Mouse (Mus musculus) brain, embryonic 14.5 days (tissue): ENCODE data around the gene Tgfbr3l. TPM values are rescaled to one million over a fixed set of nuclear protein-coding genes. Genes with fewer than 3 reads are reported as not detected.

Experiments used
- DNase-seq: peaks from one replicate; pipeline ENCODE4 v3.0.0-alpha.2; 2011; ENCODE audit warnings: low read depth
- CTCF ChIP-seq: fragments of 200-500 bp; IDR thresholded peaks from 2 replicates; pipeline ENCODE4 v1.5.1; 2012; ENCODE audit warnings: inconsistent platforms, mild to moderate bottlenecking, moderate library complexity, borderline replicate concordance; ENCODE audit not compliant: insufficient read depth, insufficient read length; ENCODE audit errors: extremely low read depth
- POLR2A ChIP-seq: fragments of 200-500 bp; IDR thresholded peaks from 2 replicates; pipeline ENCODE4 v1.6.1; 2012; ENCODE audit warnings: mild to moderate bottlenecking, inconsistent platforms, borderline replicate concordance; ENCODE audit not compliant: poor library complexity, insufficient read depth, insufficient read length, severe bottlenecking; ENCODE audit errors: extremely low read depth
- polyA plus RNA-seq: library from polyadenylated mRNA; depleted of rRNA; stranded (reverse); fragments of >200 nt; gene quantifications from 2 replicates; pipeline ENCODE4 v1.2.3, GENCODE M21; 2012

Tgfbr3l gene
- polyA plus RNA-seq, 1 experiment: 47.4 TPM

- no peak for DNase-seq
- TF ChIP-seq CTCF (no peak), POLR2A (no peak)
Observed at GRCm38 (mm10) chr8:4257350-4257749, 9.3 kb downstream of the Tgfbr3l start.

GRCm38 (mm10) chr8:4258233-4258632 is 10.2 kb downstream of the Tgfbr3l start:
- DNase-seq: peak; percentile 89
- TF ChIP-seq CTCF: peak; percentile 94
- TF ChIP-seq POLR2A: no peak

- DNase-seq: no peak
- TF ChIP-seq CTCF (no peak), POLR2A (no peak)
Observed at GRCm38 (mm10) chr8:4258678-4259077, 10.7 kb downstream of the Tgfbr3l start.

GRCm38 (mm10) chr8:4259125-4259804 is 11.3 kb downstream of the Tgfbr3l start, which contains the start of gene Ctxn1:
Ctxn1 (minus strand) TSS chr8:4259274.
- no peak for TF ChIP-seq CTCF
- peak; percentile 63 for TF ChIP-seq POLR2A
- peak; percentile 97 for DNase-seq

GRCm38 (mm10) chr8:4259805-4260170 is 11.8 kb downstream of the Tgfbr3l start:
- DNase-seq: no peak
- TF ChIP-seq CTCF (no peak), POLR2A (no peak)

- no peak for DNase-seq
- no peak for TF ChIP-seq CTCF
- no peak for TF ChIP-seq POLR2A
Observed at GRCm38 (mm10) chr8:4263105-4263791, 15.2 kb downstream of the Tgfbr3l start.

- DNase-seq: no peak
- TF ChIP-seq POLR2A (no peak), CTCF (no peak)
Observed at GRCm38 (mm10) chr8:4265160-4265914, 17.3 kb downstream of the Tgfbr3l start.

- TF ChIP-seq POLR2A (no peak), CTCF (peak; percentile 45)
- DNase-seq: no peak
Observed at GRCm38 (mm10) chr8:4267627-4268026, 19.6 kb downstream of the Tgfbr3l start.

- DNase-seq: no peak
- TF ChIP-seq CTCF (no peak), POLR2A (no peak)
Observed at GRCm38 (mm10) chr8:4269609-4270008, 21.6 kb downstream of the Tgfbr3l start.

GRCm38 (mm10) chr8:4275275-4276110 is 27.5 kb downstream of the Tgfbr3l start, which contains the start of gene Timm44:
Timm44 (minus strand) TSS chr8:4275913.
- TF ChIP-seq POLR2A: peak; percentile 37; the same call in 1 of the 2 replicates
- no peak for TF ChIP-seq CTCF
- DNase-seq: peak; percentile 99
